Mouse (Mus musculus) bone marrow macrophage, adult 2 months (primary cell): Measurements from ENCODE around the gene Dohh.

Source experiments
- CTCF ChIP-seq: IDR thresholded peaks from 2 replicates; pipeline ENCODE4 v1.5.1; 2012; ENCODE audit warnings: low read depth, mild to moderate bottlenecking, low read length, moderate library complexity
- POLR2A ChIP-seq: IDR thresholded peaks from 2 replicates; pipeline ENCODE4 v1.6.1; 2012; ENCODE audit warnings: mild to moderate bottlenecking, low read depth, low read length, borderline replicate concordance

- TF ChIP-seq CTCF (no peak), POLR2A (no peak)
These were observed 26.0 kb upstream of the Dohh start for GRCm38 (mm10) chr10:81358209-81358608.
